Mouse (Mus musculus): ENCODE measurements at regions not wholly inside any gene's neighbourhood (a gene's known extent, or its start where the extent isn't known, plus 50 kb on each side); places are given as distances from the start of the nearest gene placed in this dataset.

GRCm38 (mm10) chr6:39283761-39284415, 77.3 kb upstream of the Kdm7a start:
- no peak for DNase-seq (ENCODE audit: low spot score)

GRCm38 (mm10) chr6:39278317-39278716, 71.7 kb upstream of the Kdm7a start:
- no peak for DNase-seq (ENCODE audit: low spot score)

- DNase-seq (ENCODE audit: low spot score) = no peak
Measured at GRCm38 (mm10) chr6:39274774-39275502, 68.3 kb upstream of the Kdm7a start.

- DNase-seq (ENCODE audit: low spot score) = no peak
Measured at GRCm38 (mm10) chr6:39273427-39273826, 66.8 kb upstream of the Kdm7a start.

- no peak for DNase-seq (ENCODE audit: low spot score)
Measured at GRCm38 (mm10) chr6:39270457-39270856, 63.9 kb upstream of the Kdm7a start.

- peak; percentile 48 for DNase-seq (ENCODE audit: low spot score)
Measured at GRCm38 (mm10) chr6:39269706-39270105, 63.1 kb upstream of the Kdm7a start.

GRCm38 (mm10) chr6:39268647-39269428, 62.2 kb upstream of the Kdm7a start:
- peak; percentile 33 for DNase-seq (ENCODE audit: low spot score)

- no peak for DNase-seq (ENCODE audit: low spot score)
Measured at GRCm38 (mm10) chr6:39264722-39265121, 58.1 kb upstream of the Kdm7a start.

GRCm38 (mm10) chr6:39263615-39264014, 57.0 kb upstream of the Kdm7a start:
- DNase-seq (ENCODE audit: low spot score) = no peak

GRCm38 (mm10) chr6:39261951-39262350, 55.4 kb upstream of the Kdm7a start:
- DNase-seq (ENCODE audit: low spot score) = no peak

- no peak for DNase-seq (ENCODE audit: low spot score)
Measured at GRCm38 (mm10) chr6:39260480-39260879, 53.9 kb upstream of the Kdm7a start.

- DNase-seq (ENCODE audit: low spot score) = no peak
Measured at GRCm38 (mm10) chr6:39259129-39259528, 52.5 kb upstream of the Kdm7a start.

- no peak for DNase-seq (ENCODE audit: low spot score)
Measured at GRCm38 (mm10) chr6:39258656-39259055, 52.1 kb upstream of the Kdm7a start.

- DNase-seq (ENCODE audit: low spot score) = no peak
Measured at GRCm38 (mm10) chr6:39257667-39258395, 51.2 kb upstream of the Kdm7a start.

GRCm38 (mm10) chr6:39257111-39257571, 50.6 kb upstream of the Kdm7a start:
- DNase-seq (ENCODE audit: low spot score) = peak; percentile 78

GRCm38 (mm10) chr6:39256304-39257103, 49.9 kb upstream of the Kdm7a start:
- peak; percentile 88 for DNase-seq (ENCODE audit: low spot score)

All from embryo, embryonic 10 days (tissue).